26 mouse cellular contexts compared by ENCODE assay signal in the genomic region with DNA sequence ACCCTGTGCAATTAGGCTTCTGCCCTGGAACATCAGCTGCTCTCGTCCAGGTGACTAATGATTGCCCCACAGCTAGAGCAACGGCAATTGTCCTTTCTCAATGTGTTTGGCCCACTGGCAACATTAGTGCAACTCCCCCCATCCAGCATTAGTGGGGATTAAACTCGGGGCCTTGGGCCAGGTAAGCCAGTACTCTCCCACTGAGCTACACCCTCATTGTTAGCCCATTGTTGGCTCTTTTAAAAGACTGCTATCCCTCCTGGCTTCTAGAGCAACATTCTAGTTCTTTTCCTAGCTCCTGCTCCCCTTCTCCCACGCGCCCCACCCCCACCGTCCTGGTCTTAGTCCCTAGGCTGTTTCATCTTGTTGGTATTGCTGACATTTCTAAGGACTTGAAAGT.
"Had no signal": no experiment of that assay in that cellular context is flagged by ENCODE, and none has a peak within 500 bp of the region (broad histone marks: within the 10 kb centered on the region; RNA-seq: fewer than 3 reads in every experiment).

No protein-coding gene starts in this region.

- H3K4me3 ChIP-seq: gastrocnemius, adult 2 months; heart, embryonic 10.5 days; heart, embryonic 12.5 days; hindbrain, embryonic 10.5 days; hindbrain, embryonic 12.5 days; intestine, embryonic 15.5 days; limb, embryonic 13.5 days; limb, embryonic 15.5 days; liver, embryonic 12.5 days had no signal

- H3K27me3 ChIP-seq: heart, embryonic 12.5 days; hindbrain, embryonic 12.5 days; intestine, embryonic 15.5 days; limb, embryonic 13.5 days; limb, embryonic 15.5 days; liver, embryonic 12.5 days had no signal

- H3K9ac ChIP-seq: heart, embryonic 12.5 days; hindbrain, embryonic 12.5 days; hindbrain, embryonic 14.5 days; intestine, embryonic 15.5 days; limb, embryonic 13.5 days; limb, embryonic 15.5 days; liver, embryonic 12.5 days; liver, embryonic 14.5 days had no signal

- H3K4me1 ChIP-seq: heart, embryonic 12.5 days; hindbrain, embryonic 10.5 days; hindbrain, embryonic 12.5 days; intestine, embryonic 15.5 days; limb, embryonic 13.5 days; limb, embryonic 15.5 days; liver, embryonic 12.5 days had no signal

- H3K9me3 ChIP-seq: heart, embryonic 10.5 days; heart, embryonic 12.5 days; hindbrain, embryonic 10.5 days; hindbrain, embryonic 12.5 days; intestine, embryonic 15.5 days; limb, embryonic 13.5 days; limb, embryonic 15.5 days; liver, embryonic 12.5 days had no signal

- H3K4me2 ChIP-seq: heart, embryonic 12.5 days; hindbrain, embryonic 12.5 days; hindbrain, embryonic 14.5 days; intestine, embryonic 15.5 days; limb, embryonic 13.5 days; limb, embryonic 15.5 days; liver, embryonic 12.5 days had no signal

- ATAC-seq: hindbrain, embryonic 16.5 days; inflammation-experienced regulatory T-cells, adult 6 months; intestine, embryonic 15.5 days; intestine, postnatal 0 days; liver, embryonic 12.5 days had no signal

- H3K36me3 ChIP-seq: heart, embryonic 10.5 days; heart, embryonic 12.5 days; hindbrain, embryonic 10.5 days; hindbrain, embryonic 12.5 days; intestine, embryonic 15.5 days; limb, embryonic 13.5 days; limb, embryonic 15.5 days; liver, embryonic 12.5 days had no signal

- H3K27ac ChIP-seq: gastrocnemius, adult 2 months; heart, embryonic 10.5 days; hindbrain, embryonic 10.5 days; hindbrain, embryonic 12.5 days; hindbrain, embryonic 14.5 days; intestine, embryonic 15.5 days; limb, embryonic 13.5 days; limb, embryonic 15.5 days; liver, embryonic 12.5 days; liver, embryonic 14.5 days had no signal

- DNase-seq: gastrocnemius, adult 2 months; gastrocnemius, postnatal 10 days; gastrocnemius, postnatal 36 days; heart, adult 18-20 months; heart, postnatal 10 days; heart, postnatal 4 days; kidney, adult 18-20 months; kidney, adult 8-10 months; kidney, postnatal 10 days; kidney, postnatal 36 days; layer of hippocampus, adult 9-11 months; layer of hippocampus, postnatal 36 days; left cerebral cortex, postnatal 4 days had no signal
